Mouse (Mus musculus) intestine, embryonic 14.5 days (tissue): ENCODE data around the gene Gm10447. TPM values are rescaled to one million over a fixed set of nuclear protein-coding genes. Genes with fewer than 3 reads are reported as not detected.

Experiments
- ATAC-seq: fragments of 200-750 bp; cut with Nextera tagmentation; replicated peaks from 2 replicates; pipeline ENCODE4 v1.8.0; 2017; ENCODE audit warnings: low read depth, moderate number of reproducible peaks, moderate TSS enrichment, moderate library complexity; ENCODE audit not compliant: low FRiP score, low TSS enrichment
- DNase-seq: peaks from one replicate; pipeline ENCODE4 v3.0.0-alpha.2; 2018; ENCODE audit warnings: low spot score
- H3K27ac ChIP-seq: fragments of 300-500 bp; sonication (generic); 2 replicates; pipeline ENCODE4 v1.5.1; 2014; ENCODE audit warnings: low read depth, mild to moderate bottlenecking, control low read depth
- H3K27me3 ChIP-seq: fragments of 300-500 bp; sonication (generic); replicated peaks from 2 replicates; pipeline ENCODE4 v1.6.1; 2014; ENCODE audit warnings: low read length, control low read depth; ENCODE audit not compliant: control insufficient read depth, insufficient read depth
- H3K36me3 ChIP-seq: fragments of 300-500 bp; sonication (generic); 2 replicates; pipeline ENCODE4 v1.6.1; 2014; ENCODE audit warnings: low read length, control low read depth; ENCODE audit not compliant: control insufficient read depth, insufficient read depth
- H3K4me1 ChIP-seq: fragments of 300-500 bp; sonication (generic); replicated peaks from 2 replicates; pipeline ENCODE4 v1.6.1; 2014; ENCODE audit warnings: low read length, control low read depth, mixed read lengths; ENCODE audit not compliant: control insufficient read depth, insufficient read depth
- H3K4me2 ChIP-seq: fragments of 300-500 bp; sonication (generic); 2 replicates; pipeline ENCODE4 v1.6.1; 2014; ENCODE audit warnings: low read length
- H3K4me3 ChIP-seq: fragments of 300-500 bp; sonication (generic); 2 replicates; pipeline ENCODE4 v1.5.1; 2014; ENCODE audit warnings: low read depth, low read length, control low read depth, mixed read lengths
- H3K9ac ChIP-seq: fragments of 300-500 bp; sonication (generic); 2 replicates; pipeline ENCODE4 v1.6.1; 2014; ENCODE audit warnings: mild to moderate bottlenecking, low read length
- H3K9me3 ChIP-seq: fragments of 300-500 bp; sonication (generic); 2 replicates; pipeline ENCODE4 v1.6.1; 2016; ENCODE audit warnings: low read length, control low read depth; ENCODE audit not compliant: control insufficient read depth
- WGBS: fragments of 180-500 bp; shearing (Covaris S2); extraction: QIAGEN DNeasy Blood & Tissue Kit; methylation state at CpG from one replicate; pipeline ENCODE4 v1.1.7; 2014; 5-methylcytosine and 5-hydroxymethylcytosine counted together
- microRNA-seq: library from miRNA; unstranded; fragments of <30 nt; microRNA quantifications from one replicate; pipeline ENCODE4, GENCODE M21; 2016
- polyA plus RNA-seq: library from polyadenylated mRNA; unstranded; fragments of >200 nt; fragmentation: Nextera tagmentation; extraction: Ambion mirVana; gene quantifications from 2 replicates; pipeline ENCODE4 v1.2.1, GENCODE M21; 2014

The Gm10447 gene
- polyA plus RNA-seq, 1 experiment from 2014 or later: not detected

DNA sequence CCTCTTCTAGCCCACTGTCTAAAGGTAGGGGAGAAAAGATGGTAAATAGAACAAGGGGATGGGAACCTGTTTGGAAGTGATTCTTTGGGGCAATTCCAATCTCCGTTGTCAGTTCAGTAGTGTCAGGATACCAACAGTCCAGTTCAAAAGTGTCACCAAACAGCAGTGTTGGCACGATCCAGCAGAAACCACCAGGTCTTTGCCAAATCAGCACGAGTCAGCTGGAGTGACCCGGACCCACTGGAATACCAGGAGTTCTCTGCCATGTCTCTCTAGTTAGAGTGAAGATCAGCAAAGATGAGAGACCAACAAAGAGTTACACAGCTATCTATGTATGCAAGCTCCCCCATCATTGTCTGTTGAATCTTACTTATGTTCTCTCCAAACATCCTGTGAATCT lies 43.0 kb downstream of the Gm10447 start:
- DNase-seq: no peak
- Histone ChIP-seq H3K27me3 (no peaks in the 10 kb centered on the region), H3K4me2 (no peak overlapping the region), H3K27ac (no peak overlapping the region), H3K9me3 (no peaks in the 10 kb centered on the region), H3K4me1 (no peaks in the 10 kb centered on the region), H3K9ac (no peak overlapping the region), H3K4me3 (no peak overlapping the region), H3K36me3 (peaks cover 98% of the 10 kb centered on the region)
- WGBS: 97% methylated on average over 4 of the region's 4 CpGs
- no peak for ATAC-seq

DNA sequence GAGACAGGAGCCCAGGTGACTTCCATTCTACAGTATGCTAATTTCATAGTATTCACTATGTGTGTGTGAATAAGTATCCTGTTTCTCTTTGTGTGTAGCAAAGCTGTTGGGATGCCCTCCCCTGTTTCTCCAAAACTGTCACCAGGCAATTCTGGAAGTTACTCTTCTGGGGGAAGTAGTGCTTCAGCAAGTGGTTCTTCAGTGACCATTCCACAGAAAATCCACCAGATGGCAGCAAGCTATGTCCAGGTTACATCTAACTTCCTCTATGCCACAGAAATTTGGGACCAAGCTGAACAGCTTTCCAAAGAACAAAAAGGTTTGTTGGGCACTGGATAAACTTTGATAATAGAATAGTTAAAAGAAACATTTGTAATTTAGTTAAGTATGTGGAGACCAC lies 45.2 kb downstream of the Gm10447 start:
- Histone ChIP-seq H3K9me3 (no peaks in the 10 kb centered on the region), H3K36me3 (peaks cover 99% of the 10 kb centered on the region), H3K4me1 (no peaks in the 10 kb centered on the region), H3K9ac (no peak overlapping the region), H3K4me2 (no peak overlapping the region), H3K4me3 (no peak overlapping the region), H3K27ac (no peak overlapping the region), H3K27me3 (no peaks in the 10 kb centered on the region)
- DNase-seq (no peak), ATAC-seq (no peak)

Small RNA genes lying within 50 kb of the gene (microRNA-seq; reads per million reads assigned to microRNA genes)
- not detected for gene Mir6920

Other genes with a start within 250 kb of the Gm10447 start
- 105 and 110 TPM in 2 replicates for gene Hspa4, start 156.7 kb downstream of the Gm10447 start, polyA plus RNA-seq
- 22.4 and 22.5 TPM in 2 replicates for gene Zcchc10, start 132.4 kb downstream of the Gm10447 start, polyA plus RNA-seq
- 48.1 and 56.6 TPM in 2 replicates for gene Aff4, start 106.3 kb downstream of the Gm10447 start, polyA plus RNA-seq
- not detected in 2 replicates for gene Leap2, start 33.9 kb downstream of the Gm10447 start, polyA plus RNA-seq
- gene Uqcrq, start 26.3 kb downstream of the Gm10447 start, polyA plus RNA-seq: 645 and 717 TPM in 2 replicates
- 1.5 and 1.7 TPM in 2 replicates for gene Gdf9, start 26.1 kb downstream of the Gm10447 start, polyA plus RNA-seq
- 0.97 and 1.4 TPM in 2 replicates for gene Shroom1, start 95 bp upstream of the Gm10447 start, polyA plus RNA-seq
- gene Gm9837, start 13.4 kb upstream of the Gm10447 start, polyA plus RNA-seq: not detected in 2 replicates
- not detected in 2 replicates for gene Gm9945, start 23.1 kb upstream of the Gm10447 start, polyA plus RNA-seq
- gene Sowaha, start 23.2 kb upstream of the Gm10447 start, polyA plus RNA-seq: 0.09 and 0.28 TPM in 2 replicates
- 20.7 and 22.7 TPM in 2 replicates for gene Sept8, start 62.1 kb upstream of the Gm10447 start, polyA plus RNA-seq
- 58.7 and 63.5 TPM in 2 replicates for gene Kif3a, start 110.3 kb upstream of the Gm10447 start, polyA plus RNA-seq
- gene Il4, start 161.6 kb upstream of the Gm10447 start, polyA plus RNA-seq: 1.1 and 1.2 TPM in 2 replicates
- not detected in 2 replicates for gene Il13, start 177.6 kb upstream of the Gm10447 start, polyA plus RNA-seq